Mouse (Mus musculus): ENCODE measurements around the gene Aif1.

GRCm38 (mm10) chr17:35132174-35132560 lies 43.7 kb downstream of the Aif1 start:
- TF ChIP-seq CTCF (IDR thresholded peaks at IDR 0.05; ENCODE audit: borderline replicate concordance, insufficient read depth, low read depth, low read length) (no peak), POLR2A (IDR thresholded peaks at IDR 0.05; ENCODE audit: borderline replicate concordance, insufficient read depth, low read length) (no peak)

Measured in cerebellum, adult 2 months (tissue).